Mouse (Mus musculus): Measurements from ENCODE around the gene Olfr1392. TPM values are rescaled to one million over a fixed set of nuclear protein-coding genes. Genes with fewer than 3 reads are reported as not detected.
A peak's percentile ranks its signal among the peaks of the same experiment; 100 is the strongest.
"Not testable (repeated sequence)": the region's sequence is repeated elsewhere in the genome, so short reads cannot be mapped to it uniquely, and the experiment has no call there.

Olfr1392 gene
- polyA plus RNA-seq, 1 experiment from 2014 or later = 0.06 TPM

GRCm38 (mm10) chr11:49269761-49270160 lies 15.3 kb upstream of the Olfr1392 start:
- no peak for ATAC-seq (ENCODE audit: low FRiP score, low read depth)
- Histone ChIP-seq H3K4me1 (peaks cover 2% of the 10 kb centered on the region; the same call in 1 of the 2 replicates), H3K4me3 (no peak overlapping the region), H3K9me3 (no peaks in the 10 kb centered on the region), H3K36me3 (no peaks in the 10 kb centered on the region), H3K4me2 (replicated peaks) (no peak overlapping the region), H3K9ac (replicated peaks) (no peak overlapping the region), H3K27me3 (no peaks in the 10 kb centered on the region), H3K27ac (replicated peaks) (no peak overlapping the region)
- 94% methylated on average over 9 of the region's 9 CpGs for WGBS

GRCm38 (mm10) chr11:49270368-49270767 lies 14.7 kb upstream of the Olfr1392 start:
- no peak for ATAC-seq (ENCODE audit: low FRiP score, low read depth)

GRCm38 (mm10) chr11:49271334-49271733 lies 13.7 kb upstream of the Olfr1392 start:
- Histone ChIP-seq H3K4me3 (no peak overlapping the region), H3K27me3 (no peaks in the 10 kb centered on the region), H3K4me2 (replicated peaks) (no peak overlapping the region), H3K9me3 (no peaks in the 10 kb centered on the region), H3K27ac (replicated peaks) (no peak overlapping the region), H3K9ac (replicated peaks) (no peak overlapping the region), H3K36me3 (no peaks in the 10 kb centered on the region), H3K4me1 (peaks cover 2% of the 10 kb centered on the region; the same call in 1 of the 2 replicates)
- ATAC-seq (ENCODE audit: low FRiP score, low read depth) = peak; percentile 52
- 34% methylated on average over 7 of the region's 7 CpGs for WGBS

More at GRCm38 (mm10) chr11:49270368-49270767, 14.7 kb upstream of the Olfr1392 start:
- Histone ChIP-seq H3K4me2 (replicated peaks) (no peak overlapping the region), H3K27ac (replicated peaks) (no peak overlapping the region), H3K27me3 (no peaks in the 10 kb centered on the region), H3K4me1 (peaks cover 2% of the 10 kb centered on the region; the same call in 1 of the 2 replicates), H3K9ac (replicated peaks) (no peak overlapping the region), H3K9me3 (no peaks in the 10 kb centered on the region), H3K4me3 (no peak overlapping the region), H3K36me3 (no peaks in the 10 kb centered on the region)
- 88% methylated on average over 4 of the region's 4 CpGs for WGBS

GRCm38 (mm10) chr11:49273834-49274519 lies 11.1 kb upstream of the Olfr1392 start:
- Histone ChIP-seq H3K4me3 (no peak overlapping the region), H3K4me2 (replicated peaks) (no peak overlapping the region), H3K4me1 (peaks cover 2% of the 10 kb centered on the region; the same call in 1 of the 2 replicates), H3K27me3 (no peaks in the 10 kb centered on the region), H3K9me3 (no peaks in the 10 kb centered on the region), H3K27ac (replicated peaks) (peak overlapping the region; percentile 35), H3K36me3 (no peaks in the 10 kb centered on the region), H3K9ac (replicated peaks) (no peak overlapping the region)
- peak; percentile 59 for ATAC-seq (ENCODE audit: low FRiP score, low read depth)
- WGBS = 64% methylated on average over 11 of the region's 11 CpGs

GRCm38 (mm10) chr11:49278222-49278621 lies 6.9 kb upstream of the Olfr1392 start, which contains the start of gene Olfr1393:
TSS of gene Olfr1393 (plus strand) at chr11:49278304.
- no peak within 1 kb of the TSS for H3K9ac ChIP-seq (replicated peaks)
- no peak within 1 kb of the TSS for H3K27ac ChIP-seq (replicated peaks)
- H3K9me3 ChIP-seq = no peaks in the 10 kb centered on the region
- no peak within 1 kb of the TSS for H3K4me3 ChIP-seq
- peaks cover 2% of the 10 kb centered on the region; the same call in 1 of the 2 replicates for H3K4me1 ChIP-seq
- H3K4me2 ChIP-seq (replicated peaks) = no peak within 1 kb of the TSS
- 85% methylated on average over 3 of the region's 3 CpGs for WGBS
- H3K27me3 ChIP-seq = no peaks in the 10 kb centered on the region
- no peak for ATAC-seq (ENCODE audit: low FRiP score, low read depth)
- H3K36me3 ChIP-seq = no peaks in the 10 kb centered on the region

- H3K4me1 ChIP-seq = no peaks in the 10 kb centered on the region
- WGBS = 77% methylated on average over 2 of the region's 2 CpGs
- no peaks in the 10 kb centered on the region for H3K9me3 ChIP-seq
- no peak overlapping the region for H3K9ac ChIP-seq (replicated peaks)
- H3K4me2 ChIP-seq (replicated peaks) = no peak overlapping the region
- no peak overlapping the region for H3K4me3 ChIP-seq
- H3K27me3 ChIP-seq = no peaks in the 10 kb centered on the region
- no peak overlapping the region for H3K27ac ChIP-seq (replicated peaks)
- no peaks in the 10 kb centered on the region for H3K36me3 ChIP-seq
- no peak for ATAC-seq (ENCODE audit: low FRiP score, low read depth)
These were observed 2.2 kb downstream of the Olfr1392 start for GRCm38 (mm10) chr11:49287251-49287650.

- peaks cover 3% of the 10 kb centered on the region; the same call in 1 of the 2 replicates for H3K4me1 ChIP-seq
- H3K27me3 ChIP-seq = no peaks in the 10 kb centered on the region
- no peak overlapping the region for H3K27ac ChIP-seq (replicated peaks)
- no peak overlapping the region for H3K9ac ChIP-seq (replicated peaks)
- no peak overlapping the region for H3K4me2 ChIP-seq (replicated peaks)
- no peaks in the 10 kb centered on the region for H3K9me3 ChIP-seq
- no peaks in the 10 kb centered on the region for H3K36me3 ChIP-seq
- WGBS = 69% methylated on average over 3 of the region's 3 CpGs
- no peak for ATAC-seq (ENCODE audit: low FRiP score, low read depth)
- no peak overlapping the region for H3K4me3 ChIP-seq
These were observed 7.7 kb downstream of the Olfr1392 start for GRCm38 (mm10) chr11:49292777-49293176.

GRCm38 (mm10) chr11:49304441-49304840 lies 19.4 kb downstream of the Olfr1392 start, which contains the start of gene Olfr10:
TSS of gene Olfr10 (plus strand) at chr11:49304741.
- H3K27me3 ChIP-seq = no peaks in the 10 kb centered on the region
- no peaks in the 10 kb centered on the region for H3K36me3 ChIP-seq
- H3K4me3 ChIP-seq = no peak within 1 kb of the TSS
- H3K9me3 ChIP-seq = no peaks in the 10 kb centered on the region
- no peak within 1 kb of the TSS for H3K4me2 ChIP-seq (replicated peaks)
- H3K4me1 ChIP-seq = no peaks in the 10 kb centered on the region
- no peak within 1 kb of the TSS for H3K27ac ChIP-seq (replicated peaks)
- no peak for ATAC-seq (ENCODE audit: low FRiP score, low read depth)
- no peak within 1 kb of the TSS for H3K9ac ChIP-seq (replicated peaks)

GRCm38 (mm10) chr11:49308547-49308946 lies 23.5 kb downstream of the Olfr1392 start:
- not testable (repeated sequence) for H3K36me3 ChIP-seq; H3K9ac ChIP-seq (replicated peaks); ATAC-seq (ENCODE audit: low FRiP score, low read depth)

GRCm38 (mm10) chr11:49322442-49322841 lies 37.4 kb downstream of the Olfr1392 start, which contains the start of gene Olfr1391:
TSS of gene Olfr1391 (plus strand) at chr11:49322742.
- Histone ChIP-seq H3K4me3 (no peak within 1 kb of the TSS), H3K4me2 (replicated peaks) (no peak within 1 kb of the TSS), H3K4me1 (no peaks in the 10 kb centered on the region), H3K36me3 (no peaks in the 10 kb centered on the region), H3K27ac (replicated peaks) (no peak within 1 kb of the TSS), H3K9ac (replicated peaks) (no peak within 1 kb of the TSS), H3K27me3 (no peaks in the 10 kb centered on the region), H3K9me3 (no peaks in the 10 kb centered on the region)
- 87% methylated on average over 2 of the region's 2 CpGs for WGBS
- ATAC-seq (ENCODE audit: low FRiP score, low read depth) = no peak

More at GRCm38 (mm10) chr11:49308547-49308946, 23.5 kb downstream of the Olfr1392 start:
- not testable (repeated sequence) for H3K4me2 ChIP-seq (replicated peaks); H3K4me3 ChIP-seq; H3K27ac ChIP-seq (replicated peaks); H3K4me1 ChIP-seq; H3K27me3 ChIP-seq; H3K9me3 ChIP-seq
- WGBS = 85% methylated on average over 5 of the region's 5 CpGs

- Histone ChIP-seq H3K4me1 (no peaks in the 10 kb centered on the region), H3K27me3 (no peaks in the 10 kb centered on the region), H3K9ac (replicated peaks) (no peak overlapping the region), H3K4me2 (replicated peaks) (no peak overlapping the region), H3K36me3 (no peaks in the 10 kb centered on the region), H3K4me3 (no peak overlapping the region), H3K9me3 (no peaks in the 10 kb centered on the region), H3K27ac (replicated peaks) (no peak overlapping the region)
- 84% methylated on average over 3 of the region's 3 CpGs for WGBS
- ATAC-seq (ENCODE audit: low FRiP score, low read depth) = no peak
These were observed 41.6 kb downstream of the Olfr1392 start for GRCm38 (mm10) chr11:49326726-49327125.

GRCm38 (mm10) chr11:49329686-49330085 lies 44.6 kb downstream of the Olfr1392 start:
- Histone ChIP-seq H3K4me2 (replicated peaks) (no peak overlapping the region), H3K4me1 (no peaks in the 10 kb centered on the region), H3K36me3 (no peaks in the 10 kb centered on the region), H3K9me3 (no peaks in the 10 kb centered on the region), H3K27ac (replicated peaks) (no peak overlapping the region), H3K4me3 (no peak overlapping the region), H3K9ac (replicated peaks) (no peak overlapping the region), H3K27me3 (no peaks in the 10 kb centered on the region)
- 71% methylated on average over 1 of the region's 1 CpGs for WGBS
- no peak for ATAC-seq (ENCODE audit: low FRiP score, low read depth)
